Mouse (Mus musculus) kidney, postnatal 25 days (tissue): ENCODE data around the gene Gm10662.
"Not testable (repeated sequence)": the region's sequence is repeated elsewhere in the genome, so short reads cannot be mapped to it uniquely, and the experiment has no call there.

Source experiments
- DNase-seq, 2 experiments: peaks; one replicate each; pipeline ENCODE4 v3.0.0; 2021; ENCODE audit warnings: mixed read lengths in 2 of 2

Gm10662 gene

DNA sequence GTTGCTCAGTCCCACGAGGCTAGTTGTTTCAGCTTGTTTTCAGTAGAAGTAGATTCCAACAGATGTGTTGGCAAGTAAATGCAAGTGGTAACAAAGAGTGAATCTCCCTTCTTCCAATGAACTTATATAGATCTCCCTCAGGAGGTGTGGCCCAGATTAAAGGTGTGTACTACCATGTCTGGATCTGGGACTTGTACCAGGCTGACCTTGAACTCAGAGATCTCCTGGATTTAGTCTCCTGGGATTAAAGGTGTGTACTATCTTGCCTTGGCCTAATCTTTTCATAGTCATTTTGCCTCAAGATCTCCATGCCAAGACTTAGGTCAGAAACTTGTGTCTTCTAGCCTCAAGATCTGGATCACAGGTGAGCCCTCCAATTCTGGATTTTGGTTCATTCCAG lies at the start of gene Gm10662:
Gm10662 (minus strand) TSS at position 101 of the 400 bp plus-strand sequence.
- DNase-seq = not testable (repeated sequence)

DNA sequence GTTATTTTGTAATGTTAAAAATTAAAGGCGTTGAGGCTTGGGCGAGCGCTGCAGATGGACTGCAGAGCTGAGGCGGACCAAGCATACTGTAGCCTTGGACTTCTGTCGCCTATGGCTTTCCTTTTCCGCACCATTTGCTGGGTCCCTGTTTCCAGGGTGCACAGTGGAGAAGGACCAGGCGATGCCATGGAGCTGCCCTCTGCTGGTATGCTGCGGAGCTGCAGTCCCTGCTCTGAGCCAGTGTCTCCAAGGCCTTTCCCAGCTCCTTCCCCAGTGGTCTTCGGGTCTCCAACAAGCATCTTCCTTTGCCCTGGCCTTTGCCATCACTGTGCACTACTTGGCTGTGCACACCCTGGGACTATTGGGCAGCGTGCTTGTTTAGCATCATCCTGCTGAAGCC lies 19.2 kb upstream of the Gm10662 start:
- DNase-seq = not testable (repeated sequence)
